Mouse (Mus musculus) T-helper 17 cell (primary cell): ENCODE results near the gene Smg9.
"Not testable (repeated sequence)": the region's sequence is repeated elsewhere in the genome, so short reads cannot be mapped to it uniquely, and the experiment has no call there.

Source experiments
- in situ Hi-C, 2 experiments: fragments of 300-600 bp; cut with MboI, MseI; formaldehyde crosslinking; loops; 1 replicate in 1 of 2; 2 replicates in 1 of 2; pipeline ENCODE4 v1.15.1; 2025; ENCODE audit warnings: high pct_unique_total_duplicates in 2 of 2

Gene Smg9

GRCm38 (mm10) chr7:24398364-24398913 is 980 bp upstream of the Smg9 start:
- in situ Hi-C loops, result loop anchor here (25.0 kb wide), 2 partner anchors 1289 to 1389 kb away; partner anchors contain the start of genes Axl (in 1 of the 2), B9d2 (in 1 of the 2), Tgfb1 (in 1 of the 2) and Tmem91 (in 1 of the 2)

DNA sequence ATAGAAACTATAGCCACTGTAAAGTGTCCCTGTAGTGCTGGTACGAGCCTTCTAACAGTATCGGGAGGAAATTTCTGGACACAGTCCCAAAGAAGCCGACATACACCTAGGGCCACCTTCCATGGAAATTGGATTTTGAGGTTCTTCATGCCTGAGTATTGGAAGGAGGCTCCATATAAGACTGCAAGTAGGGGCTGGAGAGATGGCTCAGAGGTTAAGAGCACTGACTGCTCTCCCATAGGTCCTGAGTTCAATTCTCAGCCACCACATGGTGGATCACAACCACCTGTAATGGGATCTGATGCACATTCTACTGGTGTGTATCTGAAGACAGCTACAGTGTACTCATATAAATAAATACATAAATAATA is 648 bp downstream of the Smg9 start:
- in situ Hi-C loops, result no loop called here

- in situ Hi-C loops, result not testable (repeated sequence)
Observed at GRCm38 (mm10) chr7:24400489-24400888, 1.1 kb downstream of the Smg9 start.

DNA sequence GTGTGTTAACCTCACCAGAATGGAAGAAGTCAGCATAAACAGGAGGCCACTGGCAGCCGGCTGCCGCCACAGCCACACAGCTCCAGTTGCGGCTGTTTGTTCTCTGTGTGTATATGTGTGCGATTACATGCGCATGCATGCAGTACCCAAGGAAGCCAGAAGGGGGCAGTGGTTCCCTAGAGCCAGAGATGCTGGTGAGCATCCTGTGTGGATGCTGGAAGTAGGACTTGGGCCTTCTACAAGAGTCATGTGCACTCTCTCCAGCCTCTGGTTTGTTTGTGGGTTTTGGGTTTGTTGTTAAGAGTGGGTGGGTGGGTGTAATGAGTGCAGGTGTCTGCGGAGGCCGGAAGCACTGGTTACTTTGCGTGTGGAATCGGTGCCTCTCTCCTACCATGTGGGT is 3.4 kb downstream of the Smg9 start:
- in situ Hi-C loops, result no loop called here

DNA sequence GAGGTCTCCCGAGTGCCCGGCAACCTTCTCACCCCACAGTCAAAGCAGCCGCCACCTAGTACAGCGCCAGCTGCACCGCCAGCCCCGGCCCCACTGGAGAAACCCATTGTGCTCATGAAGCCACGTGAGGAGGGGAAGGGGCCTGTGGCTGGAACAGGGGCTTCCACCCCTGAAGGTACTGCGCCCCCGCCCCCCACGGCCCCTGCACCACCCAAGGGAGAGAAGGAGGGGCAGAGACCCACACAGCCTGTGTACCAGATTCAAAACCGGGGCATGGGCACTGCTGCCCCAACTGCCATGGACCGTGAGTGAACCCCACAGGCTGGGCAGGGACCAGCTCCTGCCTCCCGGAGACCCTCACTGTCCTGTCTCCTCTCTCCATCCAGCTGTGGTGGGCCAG is 6.2 kb downstream of the Smg9 start:
- in situ Hi-C loops, result no loop called here

- in situ Hi-C loops, result no loop called here
Observed at GRCm38 (mm10) chr7:24406528-24407344, 7.3 kb downstream of the Smg9 start.

DNA sequence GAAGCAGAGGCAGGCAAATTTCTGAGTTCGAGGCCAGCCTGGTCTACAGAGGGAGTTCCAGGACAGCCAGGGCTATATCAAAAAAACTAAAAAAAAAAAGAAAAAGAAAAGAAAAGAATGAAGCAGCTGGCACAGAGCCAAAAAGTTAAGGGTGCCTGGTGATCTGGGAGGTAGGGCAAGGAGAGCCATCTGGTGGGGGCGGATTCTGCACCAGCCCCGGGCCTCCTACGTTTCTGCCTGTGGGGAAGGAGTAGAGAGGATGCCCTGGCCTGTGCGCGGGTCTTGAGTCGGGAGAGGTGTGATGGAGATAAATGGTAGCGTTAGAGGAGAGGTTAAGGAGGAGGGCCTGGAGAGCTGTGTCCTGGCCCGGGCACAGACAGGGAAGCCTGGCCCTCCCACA is 8.8 kb downstream of the Smg9 start:
- in situ Hi-C loops, result no loop called here

GRCm38 (mm10) chr7:24410123-24410522 is 10.7 kb downstream of the Smg9 start:
- in situ Hi-C loops, result no loop called here

DNA sequence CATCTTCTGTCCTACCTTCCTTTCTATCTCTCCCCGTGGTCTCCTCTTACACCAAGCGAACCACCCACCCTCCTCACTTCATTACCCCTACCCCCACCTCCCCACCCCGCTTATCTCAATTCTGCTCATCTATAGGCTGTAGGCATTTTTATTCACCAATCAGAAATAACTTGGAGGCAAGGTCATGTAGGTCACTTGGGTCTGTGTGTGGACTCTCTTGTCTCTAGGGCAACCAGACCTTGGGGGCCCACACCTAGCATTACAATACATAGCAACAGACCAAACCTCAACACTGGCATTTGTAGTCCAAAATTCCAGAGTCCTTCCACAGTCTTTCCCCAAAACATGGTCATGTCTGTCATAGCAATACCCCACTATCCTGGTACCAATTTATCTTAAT is 11.4 kb downstream of the Smg9 start:
- in situ Hi-C loops, result no loop called here

DNA sequence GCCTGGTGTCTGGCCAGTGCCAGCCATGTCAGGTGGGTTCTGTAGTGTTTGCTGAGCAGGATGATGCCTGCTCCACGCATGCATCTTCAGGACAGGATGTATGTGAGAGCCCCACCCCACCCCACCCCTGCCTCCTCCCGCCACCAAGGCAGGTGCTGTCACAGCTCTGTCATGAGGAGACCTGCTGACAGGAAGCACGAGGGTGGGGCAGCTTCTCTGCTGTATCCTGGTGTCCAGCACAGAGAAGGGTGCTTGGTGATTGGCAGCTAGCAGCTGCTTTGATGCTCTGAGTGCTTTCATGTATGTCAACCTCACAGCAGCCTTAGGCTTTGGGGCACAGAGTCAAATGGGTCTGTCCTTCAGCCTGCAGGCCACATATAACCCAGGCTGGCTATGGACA is 14.2 kb downstream of the Smg9 start:
- in situ Hi-C loops, result no loop called here

- in situ Hi-C loops, result no loop called here
Observed at GRCm38 (mm10) chr7:24415261-24415660, 15.8 kb downstream of the Smg9 start.

DNA sequence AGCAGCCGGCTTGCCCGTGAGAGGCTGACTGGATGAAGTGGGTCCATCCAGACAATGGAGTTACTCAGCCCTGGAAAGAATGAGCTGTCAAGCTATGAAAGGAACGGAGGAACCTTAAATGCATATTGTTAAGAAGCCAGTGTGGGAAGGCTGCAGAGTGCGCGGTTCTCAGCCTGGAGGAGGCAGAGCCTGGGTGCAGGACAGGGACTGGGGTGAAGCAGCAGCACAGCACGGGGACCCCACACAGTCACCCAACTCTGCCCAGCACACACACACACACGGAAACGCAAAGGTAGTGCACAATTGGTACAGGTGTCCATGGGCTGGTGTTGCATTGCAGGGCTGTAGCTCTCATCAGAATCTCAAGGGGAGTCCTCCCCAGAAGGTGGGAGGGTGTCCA is 20.2 kb downstream of the Smg9 start:
- in situ Hi-C loops, result no loop called here

DNA sequence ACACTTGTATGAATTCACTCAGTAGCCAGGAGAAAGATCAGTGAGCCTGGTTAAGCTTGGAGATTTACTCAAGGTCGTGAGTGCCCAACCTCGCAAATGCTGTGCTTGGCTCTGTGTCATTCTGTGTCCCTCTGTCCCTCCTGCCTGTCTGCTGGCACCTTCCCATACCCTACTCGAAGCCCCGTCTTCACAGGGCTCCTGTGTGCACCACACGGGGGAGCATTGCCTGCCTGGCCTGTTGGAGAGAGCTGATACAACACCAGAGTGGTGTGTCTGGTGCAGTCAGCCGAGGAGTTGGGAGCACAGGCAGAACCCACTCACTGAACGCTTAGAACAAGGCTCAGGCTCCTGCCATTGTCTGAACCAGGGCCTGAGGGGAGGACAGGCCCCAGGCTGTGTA is 22.2 kb downstream of the Smg9 start:
- in situ Hi-C loops, result no loop called here

DNA sequence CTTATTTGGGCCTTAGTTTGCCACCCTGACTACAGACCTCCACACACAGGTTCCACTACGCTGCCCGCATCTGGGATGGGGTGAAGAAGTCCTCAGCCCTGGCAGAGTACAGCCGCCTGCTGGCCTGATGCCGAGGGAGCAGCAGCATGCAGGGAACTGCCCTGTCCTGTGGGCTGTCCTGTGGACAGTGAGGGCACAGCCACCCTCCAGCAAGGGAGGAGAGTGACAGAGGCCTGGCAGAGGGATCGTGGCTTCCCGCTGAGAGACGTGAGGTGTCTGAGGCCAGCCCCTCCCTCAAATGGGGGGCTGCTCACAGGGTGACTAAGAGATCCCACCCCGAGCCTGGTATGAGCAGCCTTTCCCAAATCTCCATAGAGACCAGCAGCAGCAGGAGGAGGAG is 22.8 kb downstream of the Smg9 start:
- in situ Hi-C loops, result no loop called here

GRCm38 (mm10) chr7:24423107-24423763 is 23.8 kb downstream of the Smg9 start:
- in situ Hi-C loops, result no loop called here

GRCm38 (mm10) chr7:24423956-24424732 is 24.7 kb downstream of the Smg9 start:
- in situ Hi-C loops, result no loop called here

GRCm38 (mm10) chr7:24425919-24426318 is 26.5 kb downstream of the Smg9 start:
- in situ Hi-C loops, result no loop called here

- in situ Hi-C loops, result no loop called here
Observed at GRCm38 (mm10) chr7:24427168-24427567, 27.7 kb downstream of the Smg9 start.

DNA sequence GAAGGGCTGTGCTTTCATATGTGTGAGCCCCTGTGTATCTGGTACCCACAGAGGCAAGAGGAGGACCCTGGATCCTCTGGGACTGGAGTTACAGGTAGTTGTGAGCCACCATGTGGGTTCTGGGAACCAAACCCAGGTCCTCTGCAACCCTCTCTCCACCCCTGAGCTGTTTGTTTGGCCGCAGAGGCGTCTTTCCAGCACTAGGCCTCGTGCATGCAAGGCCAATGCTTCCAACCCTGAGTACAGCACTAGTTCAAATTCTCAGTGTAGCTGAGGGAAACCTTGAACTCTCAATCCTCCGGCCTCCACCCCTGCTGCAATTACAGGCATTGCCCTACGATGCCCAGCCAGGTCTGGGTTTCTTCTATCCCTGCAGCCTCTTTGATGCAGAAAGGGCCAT is 29.3 kb downstream of the Smg9 start:
- in situ Hi-C loops, result no loop called here

- in situ Hi-C loops, result no loop called here
Observed at GRCm38 (mm10) chr7:24429413-24430112, 30.1 kb downstream of the Smg9 start.

DNA sequence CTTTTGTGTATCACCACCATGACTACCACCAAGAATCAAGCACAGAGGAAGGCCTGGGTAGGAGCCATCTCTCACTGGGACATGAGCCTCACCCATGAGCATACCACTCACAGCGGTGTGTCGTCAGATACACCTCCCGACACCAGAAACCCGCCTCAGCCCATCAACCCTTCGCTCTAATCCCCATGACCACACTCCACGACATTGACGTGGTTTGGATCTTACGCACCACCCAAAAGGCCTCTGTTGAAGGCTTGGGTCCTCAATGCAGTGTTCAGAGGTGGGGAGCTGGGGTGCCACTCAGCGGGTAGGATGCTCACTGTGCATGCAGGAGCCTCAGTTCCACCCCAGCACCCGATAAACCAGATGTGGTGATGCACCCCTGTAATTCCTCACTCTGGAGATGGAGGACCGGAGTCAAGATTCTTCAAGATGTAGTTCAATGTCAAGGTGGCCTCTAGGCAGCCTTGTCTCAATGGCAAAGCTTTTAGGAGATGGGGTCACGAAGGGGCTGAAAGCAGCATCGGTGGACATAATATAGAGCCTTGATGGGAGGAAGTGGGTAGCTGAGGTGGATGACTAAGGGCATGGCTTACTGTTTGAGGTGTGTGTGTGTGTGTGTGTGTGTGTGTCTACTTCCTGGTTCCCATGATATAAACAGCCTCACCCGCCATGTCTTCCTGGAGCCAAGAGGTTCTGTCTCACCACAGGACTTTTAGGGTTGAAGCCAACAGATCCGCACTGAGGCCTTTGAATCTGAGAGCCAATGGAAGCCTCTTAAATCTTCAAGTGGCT is 31.3 kb downstream of the Smg9 start:
- in situ Hi-C loops, result no loop called here
